Mouse (Mus musculus): ENCODE data around the gene Tcerg1l.
A peak's percentile ranks its signal among the peaks of the same experiment; 100 is the strongest.

Gene Tcerg1l

DNA sequence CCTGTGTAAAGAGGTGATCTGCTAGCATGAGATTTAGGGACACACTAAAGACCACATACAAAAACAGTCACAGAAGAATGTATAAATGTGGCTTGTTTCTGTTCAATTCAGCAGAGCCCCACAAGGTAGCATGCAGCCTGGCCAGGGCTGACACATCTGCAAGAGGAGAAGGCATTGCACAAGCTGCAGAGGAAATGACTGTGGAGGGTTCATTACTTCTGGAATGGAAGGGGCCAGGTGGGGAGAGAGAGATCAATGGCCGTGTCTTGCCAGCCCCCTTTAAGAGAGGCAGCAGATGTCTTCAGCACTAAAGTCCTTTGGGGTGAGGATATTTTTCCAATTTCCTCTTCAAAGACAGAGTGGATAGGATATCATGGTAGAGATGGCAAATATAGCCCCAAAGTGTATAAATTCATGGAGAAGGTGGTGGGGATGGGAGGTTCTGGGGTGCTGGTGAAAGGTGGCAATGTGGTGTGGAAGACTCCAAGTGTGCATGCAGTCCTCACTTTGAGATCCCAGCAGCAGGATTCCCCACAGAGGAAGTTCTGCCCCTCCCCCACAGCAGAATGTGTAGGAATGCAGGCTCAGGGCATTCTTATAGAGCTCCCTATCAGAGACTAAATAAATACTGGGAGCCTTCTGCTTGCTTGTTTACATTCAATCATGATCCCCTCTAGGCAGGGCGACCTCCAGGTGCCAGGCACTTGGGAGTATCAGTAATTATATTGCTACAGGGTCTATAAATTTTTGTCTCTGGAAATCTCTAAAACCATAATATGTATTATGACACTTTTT, 40.7 kb downstream of the Tcerg1l start:
- DNase-seq = no peak

DNA sequence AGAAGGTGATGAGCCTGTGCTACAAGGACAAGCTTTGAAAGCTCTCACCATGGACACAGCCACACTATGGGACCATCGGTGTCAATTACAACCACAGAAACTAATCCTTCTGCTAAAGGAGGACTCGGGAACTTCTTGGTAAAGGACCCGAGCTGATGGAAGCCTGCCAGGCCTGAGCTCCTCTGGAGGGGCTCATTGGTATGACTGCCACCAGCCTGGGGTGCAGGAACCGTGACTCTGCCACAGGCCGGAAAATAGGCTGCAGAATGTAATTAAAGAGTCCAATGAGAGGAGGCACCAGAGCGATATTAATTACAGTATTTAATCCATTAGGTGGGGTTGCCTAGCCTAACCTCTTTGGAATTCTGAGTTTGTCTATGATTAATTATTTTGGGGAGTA, 52.1 kb downstream of the Tcerg1l start:
- peak in 1 of 2 experiments; percentile 1 for DNase-seq

DNA sequence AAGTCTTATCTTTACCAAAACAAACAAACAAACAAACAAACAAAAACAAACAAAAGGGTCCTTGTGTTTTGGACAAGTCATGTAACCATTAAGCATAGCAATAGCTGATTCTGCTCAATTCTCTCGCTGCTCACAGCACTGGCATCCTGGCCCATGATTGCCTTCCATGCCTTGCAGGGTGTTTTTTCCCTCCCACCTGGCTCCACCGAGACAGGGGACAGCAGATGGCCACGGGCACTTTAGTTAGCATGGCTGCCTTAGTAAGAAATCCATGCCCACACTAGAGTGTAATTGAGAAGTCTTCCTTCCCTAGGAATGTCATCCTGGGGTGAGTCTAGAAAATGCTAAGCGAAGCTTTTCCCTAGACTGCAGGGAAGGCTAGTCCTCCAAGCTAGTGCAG, 59.1 kb downstream of the Tcerg1l start:
- no peak for DNase-seq

DNA sequence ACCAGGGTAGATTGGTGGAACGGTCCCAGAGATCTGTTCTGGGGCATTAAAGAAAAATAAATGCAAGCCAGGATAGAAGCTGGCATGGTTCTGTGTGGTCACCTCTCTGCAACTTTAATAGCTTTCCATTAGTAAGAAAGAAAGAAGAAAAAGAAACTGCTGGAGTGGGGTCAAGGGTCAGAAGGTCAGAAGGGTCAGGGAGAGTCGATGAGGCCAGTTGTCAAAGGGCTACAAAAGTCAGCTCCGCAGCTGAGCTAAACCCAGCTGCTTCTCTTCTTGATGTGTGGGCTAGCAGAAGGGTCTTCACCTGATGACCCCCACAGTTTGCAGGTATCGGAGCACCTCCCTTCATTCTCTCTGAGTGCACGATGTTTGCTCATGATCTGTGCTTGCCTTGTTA, 59.6 kb downstream of the Tcerg1l start:
- no peak for DNase-seq

DNA sequence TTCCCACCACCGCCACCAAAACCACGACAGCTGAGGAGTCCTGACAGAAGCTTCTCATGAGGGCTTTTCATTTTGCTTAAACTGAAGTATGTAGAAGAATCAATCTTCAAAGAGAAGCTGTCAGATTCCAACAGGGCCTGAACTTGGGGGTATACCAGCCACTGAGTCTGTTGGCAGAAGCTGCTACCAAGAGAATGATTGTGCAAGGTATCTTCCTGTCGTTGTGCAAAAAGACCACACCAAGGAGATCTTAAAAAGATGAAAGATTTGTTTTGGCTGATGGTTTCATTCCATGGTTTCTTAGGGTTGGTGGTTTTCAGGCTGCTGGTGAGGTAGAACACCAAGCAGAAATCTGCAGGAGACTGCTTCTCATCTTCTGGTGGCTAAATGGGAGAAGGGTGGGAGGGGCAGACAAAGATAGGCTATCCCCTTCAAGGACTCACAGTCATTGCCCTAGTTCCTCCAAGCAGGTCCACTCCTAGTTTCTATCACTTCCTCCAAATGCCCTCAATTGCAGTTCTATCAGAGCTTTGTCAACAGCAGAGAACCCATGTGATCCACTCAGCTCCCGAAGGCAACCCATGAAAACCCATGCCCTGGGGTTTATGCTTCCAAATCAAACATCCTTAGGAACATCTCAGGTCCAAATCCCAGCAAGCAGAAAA, 64.9 kb downstream of the Tcerg1l start:
- DNase-seq = no peak

DNA sequence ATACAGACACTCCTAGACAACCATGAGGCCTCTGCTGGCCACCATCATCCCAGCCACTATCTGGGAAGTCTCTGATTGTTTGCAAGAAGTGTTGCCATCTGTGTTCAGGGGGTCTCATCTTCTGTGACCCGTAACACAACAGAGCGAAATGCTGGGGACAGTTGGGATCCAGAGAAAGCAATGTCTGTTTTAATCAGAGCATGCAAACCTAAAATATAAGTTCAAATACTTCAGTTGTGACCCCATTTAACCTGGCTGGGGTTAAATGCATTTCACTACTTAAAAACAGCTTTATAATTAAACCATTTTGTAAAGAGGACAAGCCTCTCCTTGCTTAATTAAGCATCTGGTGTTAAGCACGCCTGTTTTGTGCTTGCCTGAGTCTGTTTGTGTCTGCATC, 66.3 kb downstream of the Tcerg1l start:
- no peak for DNase-seq

DNA sequence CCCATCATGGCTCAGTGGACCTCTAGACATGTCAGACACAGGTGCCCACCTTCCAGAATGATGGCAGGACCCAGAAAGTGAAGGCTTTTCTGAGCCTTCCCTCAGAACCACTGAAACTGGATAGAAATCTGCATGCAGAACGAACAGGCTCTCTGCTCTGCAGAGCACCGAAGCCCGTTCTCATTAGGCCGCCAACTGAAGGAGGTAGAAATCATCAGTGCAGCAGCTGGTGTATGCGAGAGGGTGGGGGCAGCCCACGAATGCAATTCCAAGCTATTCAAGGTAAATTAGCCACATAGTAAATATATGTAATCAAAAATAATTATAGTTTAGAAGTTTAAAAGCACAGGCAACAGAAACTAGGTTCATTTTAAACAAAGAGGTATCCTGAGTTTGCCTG, 68.9 kb downstream of the Tcerg1l start:
- DNase-seq = no peak

DNA sequence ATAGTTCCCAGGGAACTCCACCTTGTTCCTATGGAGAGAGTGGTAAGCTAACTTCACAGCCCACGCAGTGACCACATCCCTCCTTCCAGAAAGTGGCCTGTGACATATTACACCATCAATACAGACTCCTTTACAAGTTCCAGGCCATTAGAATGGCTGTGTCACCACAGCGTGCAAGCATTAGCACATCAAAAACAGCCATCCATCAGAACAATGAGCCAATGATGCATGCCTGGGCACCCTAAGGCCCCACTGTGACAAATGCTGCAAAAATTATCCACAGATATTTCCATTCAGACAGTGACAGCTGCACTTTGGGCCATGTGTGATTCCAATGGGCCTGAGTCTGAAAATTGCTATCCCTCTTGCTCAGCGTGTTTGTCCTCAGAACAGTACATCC, 70.8 kb downstream of the Tcerg1l start:
- no peak for DNase-seq

DNA sequence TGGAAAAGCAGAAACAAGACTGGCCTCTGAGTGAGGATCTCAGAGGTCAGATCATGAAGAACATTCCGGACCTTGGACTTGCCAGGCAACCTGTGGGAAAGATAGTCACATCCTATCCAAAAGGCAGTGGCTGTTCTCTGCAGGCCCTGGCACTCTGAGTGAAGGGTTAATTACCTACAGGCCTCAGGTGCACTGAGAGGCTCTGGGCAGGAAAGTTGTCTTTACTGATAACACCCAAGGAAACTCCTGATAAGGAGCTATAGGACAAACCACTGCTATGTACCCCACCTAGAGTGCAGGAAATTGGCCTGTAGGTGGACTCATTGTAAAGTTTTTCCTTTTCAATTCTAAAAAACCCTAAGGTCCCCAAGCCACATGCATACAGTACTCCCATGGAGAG, 83.8 kb downstream of the Tcerg1l start:
- DNase-seq = no peak

DNA sequence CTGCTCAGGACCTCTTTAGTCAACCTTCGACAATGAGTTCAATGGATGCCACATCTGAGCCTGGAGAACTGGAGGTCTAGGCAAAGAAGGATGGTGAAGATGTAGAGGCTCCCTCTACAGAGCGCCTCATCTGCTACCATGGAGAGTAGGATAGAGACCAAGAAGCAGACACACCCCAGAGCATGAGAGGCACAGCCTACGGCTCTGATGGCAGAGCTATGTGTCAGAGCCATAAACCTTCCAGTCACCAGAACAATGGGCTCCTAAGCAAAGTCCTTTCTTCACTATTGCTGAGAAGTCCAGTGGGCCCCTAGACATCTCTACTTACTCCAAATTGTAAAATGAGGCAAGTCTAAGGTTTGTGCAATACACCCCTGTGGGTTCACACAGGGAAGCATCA, 91.4 kb downstream of the Tcerg1l start:
- no peak for DNase-seq

DNA sequence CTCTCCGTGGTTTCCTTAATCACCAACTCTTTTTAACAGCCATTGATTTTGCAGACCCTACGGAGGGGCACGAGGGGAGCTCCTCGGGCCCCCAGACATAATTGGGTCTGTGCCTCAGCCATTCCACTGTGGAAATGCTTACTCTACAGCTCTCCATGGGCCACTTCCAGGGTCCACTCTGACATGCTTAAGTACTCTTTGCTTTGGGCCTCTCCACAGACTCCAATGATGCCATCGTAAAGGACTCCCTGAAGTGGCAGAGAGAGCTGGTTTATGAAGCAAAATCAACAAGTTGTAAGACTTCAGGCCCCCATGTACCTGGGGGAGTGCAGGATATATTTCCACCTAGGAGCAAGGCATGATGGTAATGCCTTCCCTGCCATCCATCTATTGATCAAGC, 112.7 kb downstream of the Tcerg1l start:
- DNase-seq = no peak

DNA sequence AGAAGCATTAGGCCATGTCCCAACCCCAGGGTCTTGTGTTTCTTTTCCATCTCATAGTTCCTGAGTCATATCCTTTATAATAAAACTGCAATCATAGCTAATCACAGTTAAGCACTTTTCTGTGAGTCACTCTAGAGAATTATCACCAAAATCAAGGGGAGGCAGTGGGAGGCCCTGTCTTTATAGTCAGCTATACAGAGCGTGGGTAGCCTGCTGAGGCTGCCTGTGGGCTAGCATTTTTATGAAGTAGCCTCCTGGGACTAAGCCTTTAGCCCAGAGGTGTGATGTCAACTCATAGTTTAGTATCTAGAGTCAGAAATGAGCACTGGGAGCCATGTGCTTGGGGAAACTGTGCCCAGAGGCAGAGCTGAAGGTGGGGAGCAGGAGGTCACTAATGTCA, 122.3 kb downstream of the Tcerg1l start:
- no peak for DNase-seq

DNA sequence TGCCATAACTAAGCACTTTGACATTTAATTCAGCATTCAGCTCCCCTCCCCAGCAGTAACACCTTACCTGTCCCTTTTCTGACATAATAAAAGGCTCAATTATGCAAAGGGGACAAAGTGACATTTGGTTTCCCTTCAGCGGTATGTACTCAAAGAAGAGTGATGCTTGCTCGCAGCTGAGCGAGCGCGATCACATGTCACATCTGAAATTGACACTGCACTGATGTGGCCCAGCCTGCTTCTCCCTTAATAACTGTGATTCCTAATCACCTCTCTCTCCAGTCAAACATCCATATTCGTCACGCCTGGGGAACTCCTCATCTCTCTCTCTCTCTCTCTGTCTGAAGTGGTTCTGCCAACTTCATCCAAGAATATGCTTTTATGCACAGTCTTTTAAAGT, 126.2 kb downstream of the Tcerg1l start:
- no peak for DNase-seq

DNA sequence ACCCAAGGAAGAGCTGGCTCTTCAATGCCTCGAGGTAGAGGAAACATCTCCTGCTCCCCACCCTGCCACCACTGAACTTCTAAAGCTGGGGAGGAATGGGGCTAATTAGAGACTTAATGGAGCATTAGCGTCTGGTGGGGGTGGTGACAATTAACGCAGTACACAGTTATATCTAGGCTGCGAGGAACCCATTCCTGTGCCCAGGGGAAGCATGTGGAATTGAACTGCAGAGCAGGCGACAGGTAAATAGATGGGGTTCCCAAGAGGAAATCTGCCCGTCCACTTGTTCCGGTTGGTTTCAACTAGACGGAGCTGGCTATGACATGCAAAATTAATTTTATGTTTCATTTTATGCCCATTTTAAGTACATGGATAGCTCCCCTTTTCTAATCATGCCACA, 128.1 kb downstream of the Tcerg1l start:
- DNase-seq = no peak

DNA sequence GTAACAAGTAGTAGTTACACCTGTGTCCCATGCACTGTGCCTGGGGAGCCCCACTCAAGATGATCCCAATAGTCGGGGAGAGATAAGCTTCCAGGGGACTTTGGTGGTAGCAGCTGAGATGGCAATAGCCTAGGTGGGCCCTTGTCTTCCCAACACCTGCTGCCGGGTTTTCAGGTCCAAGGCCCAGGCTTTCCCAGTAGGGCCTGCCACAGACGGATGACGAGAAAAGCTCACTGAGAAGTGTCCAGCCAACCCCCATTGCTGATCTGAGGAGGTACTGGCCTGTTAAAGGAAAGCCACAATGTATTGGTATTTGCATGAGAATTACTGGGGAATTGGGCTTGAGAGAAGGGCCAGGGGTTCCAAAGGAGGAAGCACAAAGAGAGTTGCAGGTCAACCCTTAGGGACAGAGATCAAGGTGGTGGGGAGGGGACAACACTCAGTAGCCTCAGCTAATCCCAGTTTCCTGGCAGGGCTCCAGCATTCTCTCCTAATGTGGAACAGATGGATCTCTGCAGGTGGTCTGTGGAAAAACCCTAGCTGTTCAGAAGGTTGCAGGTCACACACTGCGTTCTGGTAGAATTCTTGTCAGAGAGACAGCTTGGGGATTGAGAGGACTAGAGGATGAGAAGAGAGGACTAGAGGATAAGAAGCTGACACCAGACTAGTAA, 129.4 kb downstream of the Tcerg1l start:
- peak; percentile 12 to 46 for DNase-seq

DNA sequence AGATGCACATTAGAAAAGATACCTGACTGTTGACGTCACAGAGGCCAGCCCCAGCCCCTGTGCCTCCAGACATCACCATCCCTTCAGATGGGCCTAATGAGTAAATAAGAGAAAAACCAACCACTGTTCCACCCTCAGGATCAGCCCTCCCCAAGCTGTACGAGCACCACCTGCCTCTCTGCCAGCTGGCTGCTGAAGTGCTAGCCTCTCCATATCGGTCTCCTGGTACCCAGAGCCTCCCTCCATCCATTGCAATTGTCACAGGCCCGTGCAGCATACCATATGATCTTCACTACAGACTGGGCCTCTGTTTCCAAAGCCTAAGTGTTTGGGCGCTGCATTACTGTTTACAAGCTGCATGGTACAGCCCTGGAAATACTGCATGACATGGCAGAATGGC, 148.9 kb downstream of the Tcerg1l start:
- no peak for DNase-seq

DNA sequence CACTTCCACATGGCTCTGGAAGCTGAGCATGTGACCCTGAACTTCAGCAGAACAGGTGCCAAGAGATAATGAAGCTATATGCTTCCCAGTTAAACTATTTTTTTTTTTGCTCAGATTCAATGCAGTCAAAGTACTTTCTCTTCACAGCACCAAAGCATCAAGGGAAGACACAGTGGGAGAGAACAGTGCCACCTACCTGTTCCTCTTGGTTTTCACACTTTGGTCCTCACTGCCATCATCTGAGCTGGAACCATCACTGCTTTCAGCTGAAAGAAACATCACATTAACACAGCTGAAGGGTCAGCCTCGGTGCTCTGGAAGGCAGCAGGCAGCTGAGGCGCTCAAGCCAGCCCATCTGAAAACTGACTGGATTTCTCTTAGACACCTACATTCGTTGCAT, 149.4 kb downstream of the Tcerg1l start:
- DNase-seq = no peak

DNA sequence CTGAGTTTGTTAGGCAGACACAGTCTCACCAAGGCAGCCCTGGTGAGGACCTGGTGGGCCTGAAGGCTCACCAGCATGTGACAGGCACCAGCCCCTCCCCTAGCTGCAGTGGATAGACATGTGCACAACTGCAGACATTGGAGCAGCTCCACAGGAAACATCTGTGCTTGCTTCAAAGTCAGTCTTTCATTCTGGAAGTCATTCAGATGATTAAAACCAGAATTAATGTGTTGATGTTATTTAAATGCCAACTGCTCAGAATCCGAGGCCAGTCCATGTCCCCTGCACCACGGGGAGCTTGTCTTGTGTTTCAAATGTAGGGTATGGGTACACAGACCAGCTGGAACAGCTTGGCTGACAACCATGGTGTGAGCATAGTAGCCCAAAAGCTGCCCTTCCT, 150.8 kb downstream of the Tcerg1l start:
- DNase-seq = no peak

DNA sequence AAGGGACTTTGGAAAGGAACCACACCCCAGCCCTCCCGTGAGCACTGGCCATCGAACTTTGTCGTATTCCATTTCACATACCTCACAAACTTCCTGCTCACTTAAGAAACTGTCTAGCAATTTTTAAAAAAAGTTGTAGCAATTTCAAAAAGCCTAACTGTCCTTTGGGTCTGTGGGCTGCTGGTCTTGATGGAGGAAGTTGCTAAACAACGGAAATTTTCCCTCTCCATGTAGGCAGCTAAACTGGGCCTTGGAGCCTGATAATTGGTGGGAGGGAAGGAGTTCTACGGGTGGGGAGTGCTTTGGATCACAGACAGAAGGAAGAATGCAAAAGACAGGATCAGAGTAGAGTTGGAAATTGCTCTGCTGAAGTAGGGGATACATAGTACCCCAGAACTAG, 155.3 kb downstream of the Tcerg1l start:
- DNase-seq = no peak

DNA sequence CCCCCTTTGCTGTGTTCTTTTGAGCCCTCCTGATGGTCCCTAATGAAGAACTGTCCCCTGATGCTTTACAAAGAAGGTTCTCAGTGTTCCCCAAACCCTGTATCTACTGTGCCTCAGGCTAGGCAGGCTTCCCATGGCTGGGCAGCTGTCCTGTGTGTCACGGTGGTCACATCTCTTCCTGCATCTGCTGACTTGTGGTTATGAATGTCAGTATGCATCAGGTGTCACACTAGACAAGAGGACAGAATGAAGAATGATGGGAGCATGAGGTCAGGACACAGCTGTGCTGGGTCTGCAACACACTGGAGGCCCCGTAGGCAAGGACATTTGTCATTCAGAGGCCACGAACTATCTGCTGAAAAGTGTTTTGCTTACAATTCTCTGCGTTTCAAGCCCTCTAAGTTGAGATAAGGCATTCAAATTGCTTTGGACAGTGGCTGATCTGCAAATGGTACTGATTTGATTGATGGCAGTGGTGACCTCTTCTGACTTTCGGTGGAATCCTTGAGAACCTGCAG, 159.8 kb downstream of the Tcerg1l start:
- no peak for DNase-seq

DNA sequence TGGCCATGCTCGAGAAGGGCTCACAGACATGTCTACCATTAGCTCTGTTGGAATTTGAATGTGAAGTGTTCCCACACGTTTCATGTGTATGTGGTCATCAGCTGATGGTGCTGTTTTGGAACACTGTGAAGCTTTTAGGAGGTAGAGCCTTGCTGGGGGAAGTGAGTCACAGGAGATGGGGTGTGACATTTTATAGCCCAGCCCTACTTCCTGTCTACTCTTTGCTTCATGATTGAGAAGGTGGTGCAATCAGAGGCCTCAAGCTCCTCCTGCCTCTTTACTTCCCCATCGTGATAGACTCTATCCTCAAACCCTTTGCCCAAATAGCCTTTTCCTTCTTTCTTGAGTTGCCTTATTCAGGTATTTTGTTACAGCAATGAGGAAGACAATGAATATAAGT, 173.3 kb downstream of the Tcerg1l start:
- no peak for DNase-seq

DNA sequence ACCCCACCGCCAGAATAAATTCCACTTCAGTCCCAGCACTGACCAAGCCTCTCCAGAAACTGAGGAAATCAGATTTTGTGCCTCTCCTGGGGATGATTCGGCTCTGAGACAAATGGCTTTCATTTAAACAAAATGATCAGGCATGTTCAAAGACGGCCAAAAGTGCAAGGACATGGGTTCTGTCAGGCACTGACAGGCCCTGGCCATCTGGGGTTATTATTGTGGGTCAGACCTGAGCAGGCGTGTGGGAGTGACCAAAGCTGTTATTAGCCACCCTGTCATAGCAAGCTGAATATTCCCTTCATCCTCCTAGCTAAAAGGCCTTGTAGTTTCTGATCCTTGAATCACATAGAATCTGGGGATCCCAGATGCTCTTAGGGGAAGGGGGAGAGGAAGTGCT, 174.6 kb downstream of the Tcerg1l start:
- no peak for DNase-seq

DNA sequence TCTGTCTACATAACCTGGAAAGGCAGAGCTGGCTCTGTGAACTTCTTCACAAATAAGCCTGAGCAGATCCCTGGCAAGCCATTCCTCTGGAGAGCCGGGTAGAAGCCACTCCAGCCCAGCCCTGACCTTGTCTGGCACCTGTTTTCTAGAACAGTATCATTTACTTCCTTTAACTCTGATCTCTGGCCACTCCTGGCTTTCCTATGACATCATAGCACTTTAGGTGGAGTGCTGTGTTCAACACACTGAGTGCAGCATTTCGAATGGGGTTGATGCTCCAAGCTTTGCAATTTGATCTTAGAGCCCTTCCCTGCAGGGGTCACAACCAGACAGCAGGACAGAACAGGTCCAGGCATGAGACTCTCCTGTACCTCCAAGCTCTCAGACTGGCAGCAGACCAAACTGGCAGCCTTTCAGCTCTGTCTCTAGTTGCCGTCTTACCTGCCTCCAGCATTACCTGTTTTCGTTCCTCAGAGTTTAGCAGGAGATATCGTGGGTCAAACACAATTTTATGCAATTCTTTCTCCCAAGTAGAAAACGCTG, 179.9 kb downstream of the Tcerg1l start:
- DNase-seq = peak; percentile 25 to 43

Data from kidney, postnatal 36 days (tissue).